Mouse (Mus musculus): ENCODE results near the gene Coq3.
A peak's percentile ranks its signal among the peaks of the same experiment; 100 is the strongest.

Coq3 gene

GRCm38 (mm10) chr4:21879565-21880220 is at the start of gene Coq3:
Coq3 (plus strand) TSS chr4:21879673.
- DNase-seq (ENCODE audit: low spot score): peak; percentile 86

- no peak for DNase-seq (ENCODE audit: low spot score)
These were observed 46.6 kb upstream of the Coq3 start for GRCm38 (mm10) chr4:21832844-21833243.

GRCm38 (mm10) chr4:21847481-21848286 is 31.8 kb upstream of the Coq3 start, which contains the start of gene Pnisr:
Pnisr (plus strand) TSS chr4:21847583.
- DNase-seq (ENCODE audit: low spot score): peak; percentile 99

GRCm38 (mm10) chr4:21848287-21848630 is 31.2 kb upstream of the Coq3 start:
- peak; percentile 93 for DNase-seq (ENCODE audit: low spot score)

GRCm38 (mm10) chr4:21857481-21857880 is 22.0 kb upstream of the Coq3 start:
- DNase-seq (ENCODE audit: low spot score): no peak

- no peak for DNase-seq (ENCODE audit: low spot score)
These were observed 14.2 kb upstream of the Coq3 start for GRCm38 (mm10) chr4:21865226-21865625.

GRCm38 (mm10) chr4:21878776-21879175 is 697 bp upstream of the Coq3 start:
- no peak for DNase-seq (ENCODE audit: low spot score)

GRCm38 (mm10) chr4:21882806-21883205 is 3.3 kb downstream of the Coq3 start:
- no peak for DNase-seq (ENCODE audit: low spot score)

GRCm38 (mm10) chr4:21885831-21886230 is 6.4 kb downstream of the Coq3 start:
- DNase-seq (ENCODE audit: low spot score): no peak

- peak; percentile 76 for DNase-seq (ENCODE audit: low spot score)
These were observed 51.7 kb downstream of the Coq3 start, which contains the start of gene Faxc for GRCm38 (mm10) chr4:21930971-21931771. Faxc (plus strand) TSS chr4:21931329.

GRCm38 (mm10) chr4:21931772-21932630 is 52.5 kb downstream of the Coq3 start:
- DNase-seq (ENCODE audit: low spot score): peak; percentile 55

- no peak for DNase-seq (ENCODE audit: low spot score)
These were observed 55.9 kb downstream of the Coq3 start for GRCm38 (mm10) chr4:21935378-21935777.

- no peak for DNase-seq (ENCODE audit: low spot score)
These were observed 57.0 kb downstream of the Coq3 start for GRCm38 (mm10) chr4:21936424-21936823.

- DNase-seq (ENCODE audit: low spot score): no peak
These were observed 58.4 kb downstream of the Coq3 start for GRCm38 (mm10) chr4:21937890-21938289.

- DNase-seq (ENCODE audit: low spot score): no peak
These were observed 65.2 kb downstream of the Coq3 start for GRCm38 (mm10) chr4:21944672-21945071.

- DNase-seq (ENCODE audit: low spot score): peak; percentile 76
These were observed 72.0 kb downstream of the Coq3 start for GRCm38 (mm10) chr4:21951444-21951843.

- DNase-seq (ENCODE audit: low spot score): no peak
These were observed 72.8 kb downstream of the Coq3 start for GRCm38 (mm10) chr4:21952255-21952654.

GRCm38 (mm10) chr4:21957570-21958321 is 78.3 kb downstream of the Coq3 start:
- DNase-seq (ENCODE audit: low spot score): peak; percentile 68

Measured in retina, embryonic 14.5 days (tissue).